Mouse (Mus musculus) left cerebral cortex, adult 9 months (tissue): ENCODE data around the gene Psmb7.

ENCODE experiments used
- DNase-seq, 2 experiments: peaks; one replicate each; pipeline ENCODE4 v3.0.0; 2022; ENCODE audit warnings: low spot score in 2 of 2

Psmb7 gene

GRCm38 (mm10) chr2:38641761-38642160 lies 2.1 kb downstream of the Psmb7 start:
- no peak for DNase-seq

- DNase-seq: no peak
Observed at GRCm38 (mm10) chr2:38637716-38638267, 6.1 kb downstream of the Psmb7 start.

GRCm38 (mm10) chr2:38630574-38630973 lies 13.3 kb downstream of the Psmb7 start:
- DNase-seq: no peak

GRCm38 (mm10) chr2:38629451-38629850 lies 14.4 kb downstream of the Psmb7 start:
- no peak for DNase-seq

- DNase-seq: no peak
Observed at GRCm38 (mm10) chr2:38628801-38629200, 15.1 kb downstream of the Psmb7 start.

- DNase-seq: no peak
Observed at GRCm38 (mm10) chr2:38623821-38624590, 19.9 kb downstream of the Psmb7 start.

GRCm38 (mm10) chr2:38623411-38623810 lies 20.5 kb downstream of the Psmb7 start:
- no peak for DNase-seq

GRCm38 (mm10) chr2:38621610-38622021 lies 22.3 kb downstream of the Psmb7 start:
- DNase-seq: peak in 1 of 2 experiments; percentile 59

- DNase-seq: no peak
Observed at GRCm38 (mm10) chr2:38621076-38621475, 22.8 kb downstream of the Psmb7 start.

- no peak for DNase-seq
Observed at GRCm38 (mm10) chr2:38619777-38620176, 24.1 kb downstream of the Psmb7 start.

GRCm38 (mm10) chr2:38616956-38617872 lies 26.7 kb downstream of the Psmb7 start:
- DNase-seq: no peak

GRCm38 (mm10) chr2:38616072-38616471 lies 27.8 kb downstream of the Psmb7 start:
- DNase-seq: no peak

GRCm38 (mm10) chr2:38614437-38614836 lies 29.4 kb downstream of the Psmb7 start:
- no peak for DNase-seq

GRCm38 (mm10) chr2:38613576-38613975 lies 30.3 kb downstream of the Psmb7 start:
- DNase-seq: no peak

- no peak for DNase-seq
Observed at GRCm38 (mm10) chr2:38612596-38612995, 31.3 kb downstream of the Psmb7 start.

- no peak for DNase-seq
Observed at GRCm38 (mm10) chr2:38610161-38610560, 33.7 kb downstream of the Psmb7 start.

- no peak for DNase-seq
Observed at GRCm38 (mm10) chr2:38609310-38609709, 34.6 kb downstream of the Psmb7 start.

- DNase-seq: no peak
Observed at GRCm38 (mm10) chr2:38608831-38609309, 35.0 kb downstream of the Psmb7 start.

GRCm38 (mm10) chr2:38607716-38608115 lies 36.2 kb downstream of the Psmb7 start:
- no peak for DNase-seq

GRCm38 (mm10) chr2:38600842-38601241 lies 43.0 kb downstream of the Psmb7 start:
- no peak for DNase-seq

- no peak for DNase-seq
Observed at GRCm38 (mm10) chr2:38598395-38598794, 45.5 kb downstream of the Psmb7 start.

- no peak for DNase-seq
Observed at GRCm38 (mm10) chr2:38597896-38598295, 46.0 kb downstream of the Psmb7 start.
